Mouse (Mus musculus) cerebellum, adult 2 months (tissue): ENCODE measurements around the gene Zfp764.

Source experiments
- CTCF ChIP-seq: fragments of 200-500 bp; IDR thresholded peaks from 2 replicates; pipeline ENCODE4 v1.5.1; 2011; ENCODE audit warnings: low read depth, mild to moderate bottlenecking, control low read depth, low read length, moderate library complexity, borderline replicate concordance; ENCODE audit not compliant: insufficient read depth
- POLR2A ChIP-seq: fragments of 200-500 bp; IDR thresholded peaks from 2 replicates; pipeline ENCODE4 v1.6.1; 2011; ENCODE audit warnings: low read length, control low read depth, borderline replicate concordance; ENCODE audit not compliant: insufficient read depth

DNA sequence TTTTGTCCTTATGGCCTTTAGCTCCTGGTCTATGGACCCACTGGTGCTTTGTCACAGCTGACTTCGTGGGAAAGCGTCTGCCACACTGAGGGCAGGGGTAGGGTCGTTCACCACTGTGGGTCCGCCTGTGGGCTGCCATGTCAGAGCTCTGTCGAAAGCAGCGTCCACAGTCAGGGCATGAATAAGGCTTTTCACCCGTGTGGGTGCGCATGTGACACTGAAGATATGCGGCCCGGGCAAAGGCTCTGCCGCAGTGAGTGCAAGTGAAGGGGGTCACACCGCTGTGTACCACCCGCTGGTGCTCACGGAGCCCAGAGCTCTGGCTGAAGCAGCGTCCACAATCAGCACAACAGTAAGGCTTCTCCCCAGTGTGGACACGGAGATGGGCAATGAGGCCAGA, 15.1 kb downstream of the Zfp764 start:
- TF ChIP-seq CTCF (no peak), POLR2A (no peak)
